ENCODE assay signal across 9 mouse cellular contexts in the genomic region with DNA sequence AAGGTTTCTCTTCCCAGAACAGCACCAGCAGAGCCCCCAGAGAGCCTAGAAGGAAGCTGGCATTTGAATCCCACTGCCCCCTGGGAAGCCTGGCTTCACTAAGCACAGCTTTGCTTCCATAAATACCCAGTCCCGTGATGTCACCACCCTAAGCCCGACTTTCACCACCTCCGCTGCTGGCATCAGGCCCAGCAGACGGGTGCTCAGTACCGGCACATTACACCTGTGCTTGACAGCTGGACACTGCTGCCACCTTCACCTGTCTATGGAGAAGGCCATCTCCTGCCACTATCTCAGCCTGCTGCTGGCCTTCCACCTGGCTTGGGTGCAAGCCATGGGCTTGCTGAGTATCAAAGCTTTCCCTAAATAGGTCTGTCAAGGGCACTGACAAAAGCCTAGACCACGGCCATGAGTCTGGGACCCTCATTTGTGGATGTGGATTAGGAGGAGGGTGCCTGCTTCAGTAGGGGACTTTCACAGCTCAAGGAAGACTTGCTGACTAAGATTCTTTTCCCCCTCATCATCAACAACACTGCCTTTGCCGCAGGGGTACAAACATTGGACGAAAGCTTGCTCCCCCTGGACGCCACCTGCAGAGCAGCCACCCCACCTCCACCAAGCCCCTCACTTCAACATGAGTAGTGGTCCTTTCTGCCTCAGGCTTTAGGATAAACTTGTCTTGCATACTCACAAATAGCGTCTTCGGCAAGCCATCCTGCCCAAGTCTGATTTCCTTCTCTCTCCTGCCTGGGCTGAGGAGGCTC.
DNase-seq lines count a peak whose midpoint lies in the region; ATAC-seq lines count a peak whose summit lies in the region.
"Had no signal": no experiment of that assay in that cellular context is flagged by ENCODE, and none has a peak within 500 bp of the region (broad histone marks: within the 10 kb centered on the region; RNA-seq: fewer than 3 reads in every experiment).

No protein-coding gene starts in this region.

- intact Hi-C loops in heart, postnatal 25 days (cut with DNase I), result no loop called here

- H3K9ac ChIP-seq in embryonic facial prominence, embryonic 13.5 days, result no peak overlapping the region
- peak overlapping the region; percentile 15; the same call in 1 of the 2 replicates for H3K9ac ChIP-seq in heart, embryonic 15.5 days
- H3K9ac ChIP-seq: liver, embryonic 15.5 days had no signal

- 60% methylated on average over 11 of the region's 11 CpGs for WGBS in embryonic facial prominence, embryonic 13.5 days
- 47% methylated on average over 11 of the region's 11 CpGs for WGBS in heart, embryonic 15.5 days
- 61% methylated on average over 11 of the region's 11 CpGs for WGBS in midbrain, embryonic 10.5 days

- peak overlapping the region; percentile 56 for H3K4me2 ChIP-seq in embryonic facial prominence, embryonic 13.5 days
- H3K4me2 ChIP-seq in heart, embryonic 15.5 days, result peak overlapping the region; percentile 29; the same call in 1 of the 2 replicates
- H3K4me2 ChIP-seq: liver, embryonic 15.5 days had no signal

- peak; percentile 93 for DNase-seq in heart, adult 11 months
- no peak for DNase-seq in heart, postnatal 25 days (ENCODE audit: low spot score)
- DNase-seq in midbrain, embryonic 10.5 days (ENCODE audit: low spot score), result no peak
- no peak for DNase-seq in ovary, postnatal 14 days (ENCODE audit: low spot score)
- DNase-seq in thymus, postnatal 14 days, result no peak

- peak overlapping the region; percentile 23; the same call in 1 of the 2 replicates for H3K4me3 ChIP-seq in embryonic facial prominence, embryonic 13.5 days
- no peak overlapping the region; the same call in 1 of the 2 replicates for H3K4me3 ChIP-seq in heart, embryonic 15.5 days
- peak overlapping the region; percentile 55 for H3K4me3 ChIP-seq in midbrain, embryonic 10.5 days
- H3K4me3 ChIP-seq: liver, embryonic 15.5 days had no signal

- no peaks in the 10 kb centered on the region for H3K9me3 ChIP-seq in embryonic facial prominence, embryonic 13.5 days
- no peaks in the 10 kb centered on the region for H3K9me3 ChIP-seq in heart, embryonic 15.5 days (replicated peaks)
- H3K9me3 ChIP-seq in midbrain, embryonic 10.5 days (replicated peaks), result no peaks in the 10 kb centered on the region
- H3K9me3 ChIP-seq: liver, embryonic 15.5 days had no signal

- ATAC-seq in embryonic facial prominence, embryonic 13.5 days (ENCODE audit: insufficient number of reproducible peaks, insufficient read depth, low FRiP score, low TSS enrichment, low read depth), result no peak
- ATAC-seq in heart, embryonic 15.5 days (replicated peaks; ENCODE audit: insufficient number of reproducible peaks, insufficient read depth, low FRiP score, low read depth), result peak; percentile 58; the same call in 1 of the 2 replicates
- ATAC-seq in activated CD4-positive, CD25-positive, alpha-beta regulatory T cell, adult 4 months, result no peak

- peaks cover 38% of the 10 kb centered on the region for H3K4me1 ChIP-seq in embryonic facial prominence, embryonic 13.5 days
- H3K4me1 ChIP-seq in heart, embryonic 15.5 days (replicated peaks), result peaks cover 53% of the 10 kb centered on the region
- H3K4me1 ChIP-seq in midbrain, embryonic 10.5 days, result peaks cover 63% of the 10 kb centered on the region
- H3K4me1 ChIP-seq: liver, embryonic 15.5 days had no signal

- H3K27me3 ChIP-seq in embryonic facial prominence, embryonic 13.5 days, result peaks cover 10% of the 10 kb centered on the region; the same call in 1 of the 2 replicates
- no peaks in the 10 kb centered on the region for H3K27me3 ChIP-seq in heart, embryonic 15.5 days
- peaks cover 35% of the 10 kb centered on the region for H3K27me3 ChIP-seq in midbrain, embryonic 10.5 days (ENCODE audit: low read depth, poor library complexity, severe bottlenecking)

- no peaks in the 10 kb centered on the region for H3K36me3 ChIP-seq in embryonic facial prominence, embryonic 13.5 days
- no peaks in the 10 kb centered on the region for H3K36me3 ChIP-seq in heart, embryonic 15.5 days
- H3K36me3 ChIP-seq in midbrain, embryonic 10.5 days, result no peaks in the 10 kb centered on the region
- H3K36me3 ChIP-seq: liver, embryonic 15.5 days had no signal

- H3K27ac ChIP-seq in embryonic facial prominence, embryonic 13.5 days, result no peak overlapping the region
- H3K27ac ChIP-seq in heart, embryonic 15.5 days, result peak overlapping the region; percentile 90
- H3K27ac ChIP-seq in midbrain, embryonic 10.5 days (replicated peaks), result peak overlapping the region; percentile 75
- H3K27ac ChIP-seq: liver, embryonic 15.5 days had no signal
